Mouse (Mus musculus) midbrain, embryonic 16.5 days (tissue): ENCODE results near the gene Tdgf1. TPM values are rescaled to one million over a fixed set of nuclear protein-coding genes. Genes with fewer than 3 reads are reported as not detected.

ENCODE experiments used
- ATAC-seq: fragments of 200-750 bp; cut with Nextera tagmentation; 2 replicates; pipeline ENCODE4 v1.8.0; 2017; ENCODE audit warnings: moderate TSS enrichment
- H3K27ac ChIP-seq: fragments of 300-500 bp; sonication (generic); 2 replicates; pipeline ENCODE4 v1.5.1; 2014; ENCODE audit warnings: mild to moderate bottlenecking, low read length, mixed read lengths
- H3K27me3 ChIP-seq: fragments of 300-500 bp; sonication (generic); 2 replicates; pipeline ENCODE4 v1.6.1; 2014; ENCODE audit warnings: low read depth, low read length, mixed read lengths; ENCODE audit not compliant: control insufficient read depth, insufficient read depth
- H3K36me3 ChIP-seq: fragments of 300-500 bp; sonication (generic); 2 replicates; pipeline ENCODE4 v1.6.1; 2014; ENCODE audit warnings: mild to moderate bottlenecking, low read length, moderate library complexity, mixed read lengths; ENCODE audit not compliant: control insufficient read depth, insufficient read depth
- H3K4me1 ChIP-seq: fragments of 300-500 bp; sonication (generic); 2 replicates; pipeline ENCODE4 v1.6.1; 2014; ENCODE audit warnings: mild to moderate bottlenecking, low read length, mixed read lengths; ENCODE audit not compliant: control insufficient read depth, insufficient read depth
- H3K4me2 ChIP-seq: fragments of 300-500 bp; sonication (generic); 2 replicates; pipeline ENCODE4 v1.6.1; 2014; ENCODE audit warnings: mild to moderate bottlenecking, low read length, mixed read lengths
- H3K4me3 ChIP-seq: fragments of 300-500 bp; sonication (generic); 2 replicates; pipeline ENCODE4 v1.5.1; 2014; ENCODE audit warnings: low read depth, mild to moderate bottlenecking, low read length, moderate library complexity, mixed read lengths
- H3K9ac ChIP-seq: fragments of 300-500 bp; sonication (generic); 2 replicates; pipeline ENCODE4 v1.6.1; 2014; ENCODE audit warnings: low read depth, low read length, mixed read lengths
- H3K9me3 ChIP-seq: fragments of 300-500 bp; sonication (generic); replicated peaks from 2 replicates; pipeline ENCODE4 v1.6.1; 2014; ENCODE audit warnings: mild to moderate bottlenecking, low read length, mixed read lengths; ENCODE audit not compliant: control insufficient read depth, poor library complexity, severe bottlenecking
- WGBS: fragments of 180-500 bp; shearing (Covaris S2); extraction: QIAGEN DNeasy Blood & Tissue Kit; methylation state at CpG from one replicate; pipeline ENCODE4 v1.1.7; 2014; 5-methylcytosine and 5-hydroxymethylcytosine counted together
- polyA plus RNA-seq: library from polyadenylated mRNA; unstranded; fragments of >200 nt; fragmentation: Nextera tagmentation; extraction: Ambion mirVana; gene quantifications from 2 replicates; pipeline ENCODE4 v1.2.1, GENCODE M21; 2015

Tdgf1 gene
- not detected in 2 replicates for polyA plus RNA-seq

GRCm38 (mm10) chr9:110945926-110946325 lies at the start of gene Tdgf1:
Gene Tdgf1, minus strand, starts transcription at chr9:110946158.
- Histone ChIP-seq H3K9ac (no peak within 1 kb of the TSS), H3K4me2 (no peak within 1 kb of the TSS), H3K4me3 (no peak within 1 kb of the TSS), H3K4me1 (no peaks in the 10 kb centered on the region), H3K9me3 (no peaks in the 10 kb centered on the region), H3K27ac (no peak within 1 kb of the TSS), H3K36me3 (no peaks in the 10 kb centered on the region), H3K27me3 (peaks cover 2% of the 10 kb centered on the region; the same call in 1 of the 2 replicates)
- WGBS = 20% methylated on average over 11 of the region's 11 CpGs
- no peak for ATAC-seq

GRCm38 (mm10) chr9:110994716-110995172 lies 48.8 kb upstream of the Tdgf1 start:
- peak; percentile 90 for ATAC-seq
- Histone ChIP-seq H3K27ac (peak overlapping the region; percentile 73), H3K27me3 (no peaks in the 10 kb centered on the region), H3K4me1 (no peaks in the 10 kb centered on the region), H3K36me3 (no peaks in the 10 kb centered on the region), H3K4me2 (peak overlapping the region; percentile 57), H3K9me3 (no peaks in the 10 kb centered on the region), H3K4me3 (peak overlapping the region; percentile 47), H3K9ac (peak overlapping the region; percentile 61)
- 10% methylated on average over 13 of the region's 13 CpGs for WGBS

- 48% methylated on average over 3 of the region's 3 CpGs for WGBS
Observed at GRCm38 (mm10) chr9:110993281-110993709, 47.3 kb upstream of the Tdgf1 start.

DNA sequence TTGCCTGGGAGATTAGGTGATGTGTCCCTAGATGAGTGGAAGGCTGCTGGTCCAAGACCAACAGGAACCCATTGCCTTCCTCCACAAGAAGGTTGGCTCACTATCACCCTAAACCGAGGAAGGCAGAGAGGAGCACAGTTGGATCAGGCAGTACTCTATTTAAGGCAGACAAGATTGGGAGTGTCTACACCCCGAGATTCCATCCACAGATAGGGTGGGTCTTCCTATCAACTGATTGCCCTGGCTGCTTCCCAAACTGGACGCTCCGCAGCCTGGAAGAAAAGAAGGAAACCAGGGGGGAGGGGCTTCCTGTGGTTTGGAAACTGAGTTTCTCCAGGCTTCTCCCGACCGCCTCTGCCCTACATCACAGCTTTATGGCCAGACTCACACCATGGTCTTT lies 44.2 kb upstream of the Tdgf1 start, which contains the start of gene Rtp3:
Rtp3 (minus strand) TSS at position 380 of the 400 bp plus-strand sequence.
- Histone ChIP-seq H3K36me3 (no peaks in the 10 kb centered on the region), H3K9me3 (no peaks in the 10 kb centered on the region), H3K27me3 (no peaks in the 10 kb centered on the region), H3K4me2 (no peak within 1 kb of the TSS), H3K27ac (no peak within 1 kb of the TSS), H3K9ac (no peak within 1 kb of the TSS), H3K4me1 (no peaks in the 10 kb centered on the region), H3K4me3 (no peak within 1 kb of the TSS)
- 62% methylated on average over 6 of the region's 6 CpGs for WGBS
- ATAC-seq = no peak

More at GRCm38 (mm10) chr9:110993281-110993709, 47.3 kb upstream of the Tdgf1 start:
- Histone ChIP-seq H3K27me3 (no peaks in the 10 kb centered on the region), H3K4me1 (no peaks in the 10 kb centered on the region), H3K4me3 (no peak overlapping the region), H3K9me3 (no peaks in the 10 kb centered on the region), H3K27ac (no peak overlapping the region), H3K4me2 (no peak overlapping the region), H3K36me3 (no peaks in the 10 kb centered on the region), H3K9ac (no peak overlapping the region)
- no peak for ATAC-seq

- Histone ChIP-seq H3K9me3 (no peaks in the 10 kb centered on the region), H3K36me3 (no peaks in the 10 kb centered on the region), H3K9ac (no peak overlapping the region), H3K27ac (no peak overlapping the region), H3K4me1 (no peaks in the 10 kb centered on the region), H3K4me3 (no peak overlapping the region), H3K4me2 (no peak overlapping the region), H3K27me3 (no peaks in the 10 kb centered on the region)
- ATAC-seq = no peak
- 81% methylated on average over 2 of the region's 2 CpGs for WGBS
Observed at GRCm38 (mm10) chr9:110989543-110989942, 43.6 kb upstream of the Tdgf1 start.

GRCm38 (mm10) chr9:110989141-110989540 lies 43.2 kb upstream of the Tdgf1 start:
- Histone ChIP-seq H3K4me2 (no peak overlapping the region), H3K36me3 (no peaks in the 10 kb centered on the region), H3K9me3 (no peaks in the 10 kb centered on the region), H3K27ac (no peak overlapping the region), H3K4me3 (no peak overlapping the region), H3K4me1 (no peaks in the 10 kb centered on the region), H3K9ac (no peak overlapping the region), H3K27me3 (no peaks in the 10 kb centered on the region)
- no peak for ATAC-seq
- WGBS = 68% methylated on average over 4 of the region's 4 CpGs

DNA sequence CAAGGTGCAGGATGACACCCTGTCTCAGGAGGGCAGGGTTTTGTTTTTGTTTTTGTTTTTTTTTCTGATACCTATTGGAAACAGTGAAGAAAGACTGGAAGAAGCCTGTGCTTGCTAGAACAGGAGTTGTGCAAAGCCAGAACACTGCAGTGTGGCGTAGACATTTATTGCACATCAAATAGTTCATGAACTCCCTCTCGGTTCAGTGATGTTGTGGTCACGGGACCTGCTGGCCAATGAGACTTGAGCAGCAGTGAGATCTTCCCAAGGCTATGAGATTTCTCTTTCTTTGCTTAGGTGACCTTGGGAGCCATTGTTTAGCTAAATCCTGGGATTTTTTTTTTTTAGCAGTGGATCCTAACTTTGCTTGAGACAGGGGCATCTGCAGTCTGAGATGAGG lies 42.1 kb upstream of the Tdgf1 start:
- Histone ChIP-seq H3K27ac (no peak overlapping the region), H3K9me3 (no peaks in the 10 kb centered on the region), H3K36me3 (no peaks in the 10 kb centered on the region), H3K4me2 (no peak overlapping the region), H3K4me1 (no peaks in the 10 kb centered on the region), H3K9ac (no peak overlapping the region), H3K4me3 (no peak overlapping the region), H3K27me3 (no peaks in the 10 kb centered on the region)
- 85% methylated on average over 3 of the region's 3 CpGs for WGBS
- no peak for ATAC-seq

- H3K36me3 ChIP-seq = no peaks in the 10 kb centered on the region
- no peak for ATAC-seq
- H3K9me3 ChIP-seq = no peaks in the 10 kb centered on the region
- H3K27me3 ChIP-seq = no peaks in the 10 kb centered on the region
- no peak overlapping the region for H3K9ac ChIP-seq
- 81% methylated on average over 4 of the region's 4 CpGs for WGBS
- H3K4me2 ChIP-seq = no peak overlapping the region
- H3K27ac ChIP-seq = no peak overlapping the region
- H3K4me1 ChIP-seq = no peaks in the 10 kb centered on the region
- H3K4me3 ChIP-seq = no peak overlapping the region
Observed at GRCm38 (mm10) chr9:110987331-110987730, 41.4 kb upstream of the Tdgf1 start.

GRCm38 (mm10) chr9:110985951-110986350 lies 40.0 kb upstream of the Tdgf1 start:
- Histone ChIP-seq H3K27ac (no peak overlapping the region), H3K4me1 (no peaks in the 10 kb centered on the region), H3K36me3 (no peaks in the 10 kb centered on the region), H3K27me3 (no peaks in the 10 kb centered on the region), H3K4me3 (no peak overlapping the region), H3K4me2 (no peak overlapping the region), H3K9ac (no peak overlapping the region), H3K9me3 (no peaks in the 10 kb centered on the region)
- ATAC-seq = no peak
- WGBS = 90% methylated on average over 8 of the region's 8 CpGs
